Mouse (Mus musculus) erythroblast, adult 5-6 weeks (primary cell): ENCODE data around the gene Clpp. TPM values are rescaled to one million over a fixed set of nuclear protein-coding genes. Genes with fewer than 3 reads are reported as not detected.

Experiments used
- ATAC-seq: replicated peaks from 2 replicates; pipeline ENCODE4 v1.8.0; 2016; ENCODE audit warnings: moderate number of reproducible peaks, mild to moderate bottlenecking, moderate TSS enrichment, inconsistent platforms; ENCODE audit not compliant: poor library complexity, low FRiP score, severe bottlenecking
- total RNA-seq, 2 experiments: library from RNA; stranded (forward) in 1 of 2; stranded (reverse) in 1 of 2; fragments of 150-400 nt in 1 of 2; fragments of 200-764, 138-1000 nt in 1 of 2; gene quantifications; 2 replicates each; pipeline versions ENCODE4 v1.2.3 to v1.2.4; 2015 to 2017; ENCODE audit warnings: low replicate concordance in 2 of 2

Clpp gene
- 4.6 and 13.8 TPM in 2 replicates for total RNA-seq (2015; ENCODE audit: low replicate concordance)
- 6.6 and 9.6 TPM in 2 replicates for total RNA-seq (2017; ENCODE audit: low replicate concordance)

DNA sequence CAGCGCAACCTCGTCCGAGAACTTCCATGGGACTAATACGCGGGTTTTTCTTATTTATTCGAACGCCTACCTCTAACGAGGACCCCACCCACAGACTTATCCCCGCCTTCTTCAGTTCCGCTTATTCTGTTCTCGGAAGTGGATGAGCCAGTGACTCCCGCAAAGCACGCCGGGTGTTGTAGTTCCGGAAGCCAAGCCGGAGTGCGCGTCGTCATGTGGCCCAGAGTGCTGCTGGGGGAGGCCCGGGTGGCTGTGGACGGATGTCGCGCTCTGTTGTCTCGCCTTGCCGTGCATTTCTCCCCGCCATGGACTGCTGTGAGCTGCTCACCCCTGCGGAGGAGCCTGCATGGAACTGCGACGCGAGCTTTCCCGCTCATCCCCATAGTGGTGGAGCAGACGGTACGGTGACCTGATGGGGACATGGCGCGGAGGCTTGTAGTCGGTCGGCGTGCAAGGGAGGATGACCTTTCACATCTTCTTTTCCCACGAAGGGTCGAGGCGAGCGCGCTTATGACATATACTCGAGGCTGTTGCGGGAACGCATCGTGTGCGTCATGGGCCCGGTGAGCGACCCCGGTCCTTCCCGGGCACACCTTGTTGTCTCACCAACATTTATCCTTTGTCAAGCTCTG lies at the start of gene Clpp:
Gene Clpp, plus strand, starts transcription at position 191 of the 632 bp plus-strand sequence.
- ATAC-seq: peak; percentile 97

- peak; percentile 85 for ATAC-seq
These were observed 39.2 kb upstream of the Clpp start for GRCm38 (mm10) chr17:56950915-56951314.

DNA sequence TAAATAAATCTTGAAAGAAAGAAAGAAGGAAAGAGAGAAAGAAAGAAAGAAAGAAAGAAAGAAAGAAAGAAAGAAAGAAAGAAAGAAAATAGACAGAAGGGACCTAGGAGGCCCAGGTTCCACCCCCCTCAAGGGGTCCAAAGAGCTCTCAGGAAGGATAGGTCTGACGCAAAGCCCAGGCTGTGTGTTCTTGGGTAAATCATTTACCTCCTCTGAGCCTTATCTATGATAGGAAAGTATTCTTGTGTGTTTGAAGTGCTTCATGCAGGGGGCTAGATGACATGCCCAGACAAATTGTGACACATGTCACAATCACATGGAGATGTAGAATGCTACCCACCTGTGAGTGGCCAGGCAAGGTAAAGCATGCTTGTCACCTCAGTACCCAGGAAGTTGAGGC lies 37.5 kb upstream of the Clpp start:
- no peak for ATAC-seq

DNA sequence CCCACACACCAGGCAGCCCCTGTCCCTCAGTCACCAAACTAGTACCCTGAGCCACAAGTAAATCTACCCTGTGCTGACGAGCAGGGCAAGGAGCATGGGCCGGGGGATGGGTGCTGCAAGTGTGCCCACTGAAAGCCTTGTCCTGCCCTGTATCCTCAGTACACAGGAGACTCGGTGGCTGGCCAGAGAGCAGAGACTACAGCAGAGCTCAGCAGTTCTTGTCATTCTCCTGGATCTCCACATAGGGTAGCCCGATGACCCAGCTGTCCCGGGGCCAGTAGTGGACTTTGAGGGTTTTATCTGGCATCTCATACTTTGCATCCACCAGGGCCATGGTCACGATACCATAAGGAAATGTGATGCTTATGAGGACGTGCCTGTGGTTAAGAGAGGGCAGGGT lies 35.2 kb upstream of the Clpp start:
- ATAC-seq: no peak

DNA sequence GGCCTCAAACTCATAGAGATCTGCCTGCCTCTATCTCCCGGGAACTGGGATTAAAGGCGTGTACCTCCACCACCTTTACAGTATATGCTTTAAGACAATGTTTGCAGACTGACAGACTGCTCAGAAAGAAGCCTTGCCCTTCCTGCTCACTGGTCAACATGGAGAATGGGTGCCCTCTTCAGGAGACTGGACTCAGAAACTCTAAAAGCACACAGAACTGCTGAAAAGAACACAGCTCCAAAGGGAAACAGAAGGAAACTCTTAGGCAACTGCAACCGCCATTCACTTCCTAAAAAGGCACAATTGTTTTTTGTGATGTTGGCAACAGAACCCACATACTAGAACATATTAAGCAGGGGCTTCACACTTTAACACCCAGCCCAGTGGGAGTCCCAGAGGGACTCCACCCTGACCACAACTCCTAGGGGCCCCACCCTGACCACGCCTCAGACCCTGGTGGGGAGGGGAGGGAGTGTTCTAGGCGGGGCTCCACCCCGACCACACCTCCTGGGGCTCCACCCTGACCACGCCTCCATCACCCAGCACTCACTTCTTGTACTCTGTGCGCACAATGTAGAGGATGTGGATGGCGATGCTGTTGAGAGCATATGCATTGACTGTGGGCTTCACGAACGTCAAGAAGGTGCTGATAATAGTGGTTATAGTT lies 32.2 kb upstream of the Clpp start:
- peak; percentile 81 for ATAC-seq

GRCm38 (mm10) chr17:56958667-56959066 lies 31.4 kb upstream of the Clpp start:
- ATAC-seq: no peak

DNA sequence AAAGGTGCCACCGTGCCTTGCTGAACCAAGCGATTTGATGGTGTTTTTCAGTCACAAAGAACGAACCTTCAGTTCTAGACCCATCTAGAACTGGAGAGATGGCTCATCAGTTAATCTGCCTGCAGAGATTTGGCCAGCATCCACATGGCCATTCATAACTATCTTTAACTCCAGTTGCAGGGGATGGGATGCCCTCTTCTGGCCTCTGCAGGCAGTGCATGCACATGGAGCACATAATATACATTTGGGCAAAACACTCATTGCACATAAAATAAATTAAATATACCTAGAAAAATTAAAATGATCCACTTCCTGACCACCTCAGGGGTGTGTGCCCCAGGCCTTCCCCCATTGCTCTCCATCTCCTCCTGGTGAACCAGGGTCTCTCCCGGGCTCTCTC lies 28.2 kb upstream of the Clpp start:
- ATAC-seq: no peak

DNA sequence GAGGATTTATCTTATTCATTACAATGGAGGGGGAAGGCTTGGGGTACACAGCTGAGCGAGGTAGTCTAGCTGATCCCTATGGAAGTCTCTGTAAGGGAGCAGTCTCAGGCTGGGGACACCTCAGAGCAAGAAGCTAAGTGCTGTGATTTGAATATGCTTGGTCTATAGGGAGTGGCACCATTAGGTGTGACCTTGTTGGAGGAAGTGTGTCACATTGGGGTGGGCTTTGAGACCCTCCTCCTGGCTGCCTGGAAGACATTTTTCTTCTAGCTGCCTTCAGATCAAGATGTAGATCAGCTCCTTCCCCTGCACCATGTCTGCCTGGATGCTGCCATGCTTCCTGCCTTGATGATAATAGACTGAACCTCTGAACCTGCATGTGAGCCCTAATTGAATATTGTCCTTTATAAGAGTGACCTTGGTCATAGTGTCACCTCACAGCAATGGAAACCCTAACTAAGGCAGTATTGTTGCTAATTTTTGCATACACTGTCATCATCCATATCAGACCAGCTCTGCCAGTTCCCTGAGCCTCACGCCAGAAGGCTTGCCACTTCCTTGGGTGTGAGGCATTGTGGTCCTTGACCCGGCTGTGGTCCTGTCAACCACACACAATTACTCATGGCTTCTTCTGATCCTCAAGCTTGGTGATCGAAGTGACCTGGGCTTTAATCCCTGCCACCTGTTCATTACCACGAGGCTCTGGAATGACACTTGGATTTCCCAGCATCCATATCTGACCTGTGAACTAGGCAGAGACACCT lies 27.3 kb upstream of the Clpp start:
- no peak for ATAC-seq

GRCm38 (mm10) chr17:56963646-56964045 lies 26.5 kb upstream of the Clpp start:
- ATAC-seq: no peak

DNA sequence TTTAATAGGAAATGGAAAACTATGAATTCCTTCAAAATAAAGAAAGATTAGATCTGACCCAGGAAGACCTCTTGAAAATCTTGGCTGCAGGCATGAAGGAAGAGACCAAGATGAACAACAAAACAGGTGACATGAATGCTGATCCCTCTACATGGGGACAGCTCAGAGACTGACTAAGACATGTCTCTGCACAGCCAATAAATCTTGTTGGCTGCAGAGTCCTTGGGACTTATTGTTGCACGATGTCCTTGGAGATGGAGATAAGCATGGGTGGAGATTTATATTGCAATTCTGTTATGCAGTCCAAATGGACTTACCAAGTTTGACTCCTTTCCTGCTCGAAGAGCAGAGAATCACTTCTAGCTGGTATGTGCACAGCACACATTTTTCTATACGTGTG lies 20.8 kb upstream of the Clpp start:
- ATAC-seq: no peak

GRCm38 (mm10) chr17:56970081-56970480 lies 20.0 kb upstream of the Clpp start:
- ATAC-seq: no peak

GRCm38 (mm10) chr17:56973956-56974707 lies 16.0 kb upstream of the Clpp start:
- ATAC-seq: no peak

DNA sequence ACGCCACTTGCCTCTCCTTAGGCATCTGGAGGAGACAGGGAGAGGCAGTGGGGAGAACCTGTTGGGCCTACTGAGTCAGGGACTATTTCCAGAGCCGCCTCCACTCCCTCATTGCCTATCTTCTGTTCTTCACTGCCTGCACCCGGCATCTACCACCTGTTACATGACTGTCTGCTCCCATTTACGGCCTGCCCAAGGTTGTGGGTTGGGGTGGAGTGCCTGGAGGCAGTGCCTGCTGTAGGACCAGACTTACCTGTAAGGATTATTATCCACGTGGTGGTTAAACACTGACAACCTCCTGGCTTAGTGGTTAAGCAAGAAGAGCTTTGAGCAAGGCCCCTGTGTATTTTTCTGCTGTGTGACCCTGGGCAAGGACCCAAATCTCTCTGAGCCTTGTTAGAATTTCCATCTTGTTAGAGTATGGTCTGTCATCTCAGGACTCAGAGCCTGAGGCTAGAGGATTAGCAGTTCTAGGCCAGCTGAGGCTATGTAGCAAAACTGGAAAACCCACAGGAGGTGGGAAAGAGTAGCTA lies 15.3 kb upstream of the Clpp start:
- 0 out of 2 replicates have a peak, but pooled peaks have one; percentile 21 for ATAC-seq

- no peak for ATAC-seq
These were observed 14.7 kb upstream of the Clpp start for GRCm38 (mm10) chr17:56975391-56975790.

DNA sequence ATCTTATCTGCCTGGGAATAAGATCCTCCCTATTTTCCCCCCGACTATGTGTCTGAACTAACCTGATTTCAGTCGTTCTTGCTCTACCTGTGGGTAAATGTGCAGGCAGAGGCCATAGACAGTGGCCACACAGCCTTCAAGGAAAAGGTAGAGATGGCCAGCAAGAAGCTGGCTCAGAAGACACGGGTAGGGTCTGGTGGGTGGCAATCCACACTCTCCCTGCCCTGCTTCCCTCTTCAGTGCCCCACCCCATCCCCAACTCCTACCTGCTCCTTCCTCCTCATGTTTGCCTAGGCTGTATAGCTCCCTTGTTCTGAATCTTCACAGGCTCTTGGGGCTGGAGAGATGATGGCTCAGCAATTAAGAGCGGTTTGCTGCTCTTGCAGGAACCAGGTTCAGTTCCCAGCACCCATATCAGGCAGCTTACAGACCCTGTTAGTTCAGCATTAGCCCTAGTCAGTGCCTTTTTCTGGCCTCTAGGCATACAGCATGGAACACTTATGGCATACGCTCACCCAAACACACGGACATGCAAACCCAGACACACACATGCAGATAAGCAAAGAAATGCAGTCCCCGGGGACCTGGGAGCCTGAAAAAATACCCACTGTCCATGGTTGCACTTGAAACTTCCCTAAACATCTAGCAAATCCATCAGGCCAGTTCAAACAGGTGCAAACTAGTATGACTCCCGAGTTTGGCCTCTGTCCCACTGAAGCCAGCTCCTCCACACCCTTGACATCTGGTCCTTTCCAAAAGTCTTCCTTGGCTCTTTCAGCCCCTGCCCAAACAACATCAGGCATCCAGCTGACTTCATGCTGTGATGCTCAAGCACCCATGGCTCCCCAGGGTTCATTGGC lies 13.3 kb upstream of the Clpp start:
- ATAC-seq: no peak

DNA sequence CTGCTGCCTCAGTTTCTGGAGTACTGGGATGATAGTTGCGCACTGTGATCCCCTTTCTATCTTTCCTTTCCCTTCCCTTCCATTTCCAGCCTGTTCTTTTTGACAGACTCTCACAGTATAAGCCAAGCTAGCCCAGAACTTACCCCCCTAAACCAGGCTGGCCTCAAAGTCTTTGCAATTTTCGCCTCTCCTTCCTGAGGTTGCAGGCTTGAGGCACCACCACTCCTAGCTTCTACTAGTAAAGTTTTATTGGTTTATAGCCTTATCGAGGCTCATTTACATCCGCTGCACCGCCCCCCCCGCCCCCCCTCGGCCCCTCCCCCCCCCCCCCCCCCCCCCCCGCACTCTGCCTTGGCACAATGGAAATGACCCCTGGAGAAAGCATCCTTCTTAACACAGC lies 10.6 kb upstream of the Clpp start:
- no peak for ATAC-seq

- ATAC-seq: no peak
These were observed 9.1 kb upstream of the Clpp start for GRCm38 (mm10) chr17:56981049-56981448.

- no peak for ATAC-seq
These were observed 8.1 kb upstream of the Clpp start, which contains the start of gene Acer1 for GRCm38 (mm10) chr17:56982013-56982412. Gene Acer1 (minus strand): TSS chr17:56982126.

DNA sequence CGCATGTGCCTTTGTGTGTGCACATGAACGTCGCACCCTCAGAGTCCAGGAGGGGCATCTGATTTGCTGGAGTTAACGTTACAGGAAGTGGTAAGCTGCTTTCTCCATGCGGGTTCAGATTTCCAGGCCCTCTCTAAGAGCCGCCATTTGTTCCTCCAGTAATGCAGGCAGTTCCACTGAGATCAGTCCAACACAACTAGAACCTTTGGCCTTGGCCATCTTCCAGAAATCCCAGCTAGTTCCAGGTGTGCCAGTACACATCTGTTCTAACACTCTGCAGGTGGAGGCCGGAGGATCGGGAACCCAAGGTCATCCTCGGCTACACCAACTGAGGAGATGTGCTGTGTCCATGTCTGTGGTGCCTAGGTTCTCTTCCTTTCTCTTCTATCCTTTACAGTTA lies 5.2 kb upstream of the Clpp start:
- ATAC-seq: no peak
